Mouse (Mus musculus) lung, embryonic 14.5 days (tissue): ENCODE results near the gene Plcb4. TPM values are rescaled to one million over a fixed set of nuclear protein-coding genes. Genes with fewer than 3 reads are reported as not detected.
A peak's percentile ranks its signal among the peaks of the same experiment; 100 is the strongest.

Experiments
- ATAC-seq: fragments of 200-750 bp; cut with Nextera tagmentation; 2 replicates; pipeline ENCODE4 v1.8.0; 2017; ENCODE audit warnings: mild to moderate bottlenecking, moderate TSS enrichment, moderate library complexity; ENCODE audit not compliant: insufficient read depth
- DNase-seq: peaks from one replicate; pipeline ENCODE4 v3.0.0-alpha.2; 2015
- H3K27ac ChIP-seq: fragments of 300-500 bp; sonication (generic); 2 replicates; pipeline ENCODE4 v1.5.1; 2014; ENCODE audit warnings: low read depth, mild to moderate bottlenecking, moderate library complexity
- H3K27me3 ChIP-seq: fragments of 300-500 bp; sonication (generic); 2 replicates; pipeline ENCODE4 v1.6.1; 2014; ENCODE audit warnings: low read length, control low read depth; ENCODE audit not compliant: insufficient read depth
- H3K36me3 ChIP-seq: fragments of 300-500 bp; sonication (generic); 2 replicates; pipeline ENCODE4 v1.6.1; 2014; ENCODE audit warnings: control low read depth; ENCODE audit not compliant: insufficient read depth
- H3K4me1 ChIP-seq: fragments of 300-500 bp; sonication (generic); 2 replicates; pipeline ENCODE4 v1.6.1; 2014; ENCODE audit warnings: antibody characterized with exemption, control low read depth; ENCODE audit not compliant: insufficient read depth
- H3K4me2 ChIP-seq: fragments of 300-500 bp; sonication (generic); 2 replicates; pipeline ENCODE4 v1.6.1; 2014; ENCODE audit warnings: mild to moderate bottlenecking
- H3K4me3 ChIP-seq: fragments of 300-500 bp; sonication (generic); 2 replicates; pipeline ENCODE4 v1.5.1; 2014; ENCODE audit warnings: low read depth, low read length
- H3K9ac ChIP-seq: fragments of 300-500 bp; sonication (generic); 2 replicates; pipeline ENCODE4 v1.6.1; 2014
- H3K9me3 ChIP-seq: fragments of 300-500 bp; sonication (generic); 2 replicates; pipeline ENCODE4 v1.6.1; 2016; ENCODE audit warnings: low read depth, low read length, control low read depth
- CTCF ChIP-seq: IDR thresholded peaks from 2 replicates; pipeline ENCODE4 v1.5.1; 2016; ENCODE audit warnings: antibody characterized with exemption, low read depth
- WGBS: fragments of 180-500 bp; shearing (Covaris S2); extraction: QIAGEN DNeasy Blood & Tissue Kit; methylation state at CpG from one replicate; pipeline ENCODE4 v1.1.7; 2014; 5-methylcytosine and 5-hydroxymethylcytosine counted together
- polyA plus RNA-seq: library from polyadenylated mRNA; unstranded; fragments of >200 nt; fragmentation: Nextera tagmentation; extraction: Ambion mirVana; gene quantifications from 2 replicates; pipeline ENCODE4 v1.2.1, GENCODE M21; 2014

The Plcb4 gene
- polyA plus RNA-seq, 1 experiment from 2014 or later: 20.5 TPM

DNA sequence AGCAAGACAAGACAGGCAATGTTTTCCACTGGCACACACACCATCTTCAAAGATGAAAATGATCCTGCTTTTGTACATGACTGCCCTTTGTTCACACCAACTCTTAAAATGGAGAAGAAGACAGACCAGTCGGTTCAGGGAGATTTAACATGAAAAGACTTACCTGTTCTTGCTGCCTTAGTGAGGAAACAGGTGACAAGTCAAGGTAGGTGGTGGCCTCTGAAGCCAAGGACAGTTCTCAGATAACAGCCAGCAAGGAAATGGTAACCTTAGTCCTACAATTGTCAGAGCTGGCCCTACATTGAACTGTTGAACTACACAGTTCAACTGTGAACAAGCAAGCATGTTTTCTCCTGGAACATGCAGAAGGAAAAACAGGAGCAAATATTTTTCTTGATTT lies 17.8 kb upstream of the Plcb4 start:
- Histone ChIP-seq H3K4me1 (no peaks in the 10 kb centered on the region), H3K4me3 (no peak overlapping the region), H3K9ac (no peak overlapping the region), H3K27me3 (no peaks in the 10 kb centered on the region), H3K4me2 (no peak overlapping the region), H3K9me3 (no peaks in the 10 kb centered on the region), H3K27ac (no peak overlapping the region), H3K36me3 (no peaks in the 10 kb centered on the region)
- WGBS: 79% methylated on average over 1 of the region's 1 CpGs
- ATAC-seq: no peak
- no peak for TF ChIP-seq CTCF
- no peak for DNase-seq

GRCm38 (mm10) chr2:135641636-135642035 lies 17.2 kb upstream of the Plcb4 start:
- TF ChIP-seq CTCF: no peak
- Histone ChIP-seq H3K4me1 (no peaks in the 10 kb centered on the region), H3K4me2 (no peak overlapping the region), H3K36me3 (no peaks in the 10 kb centered on the region), H3K4me3 (no peak overlapping the region), H3K27me3 (no peaks in the 10 kb centered on the region), H3K9ac (no peak overlapping the region), H3K9me3 (no peaks in the 10 kb centered on the region), H3K27ac (no peak overlapping the region)
- DNase-seq (peak; percentile 5), ATAC-seq (no peak)
- WGBS: 74% methylated on average over 2 of the region's 2 CpGs

GRCm38 (mm10) chr2:135646226-135646625 lies 12.6 kb upstream of the Plcb4 start:
- TF ChIP-seq CTCF: no peak
- H3K27ac ChIP-seq: no peak overlapping the region
- H3K4me2 ChIP-seq: no peak overlapping the region
- no peaks in the 10 kb centered on the region for H3K4me1 ChIP-seq
- ATAC-seq (no peak), DNase-seq (no peak)
- WGBS: 79% methylated on average over 3 of the region's 3 CpGs
- no peaks in the 10 kb centered on the region for H3K9me3 ChIP-seq
- H3K9ac ChIP-seq: no peak overlapping the region
- no peaks in the 10 kb centered on the region for H3K36me3 ChIP-seq
- no peaks in the 10 kb centered on the region for H3K27me3 ChIP-seq
- no peak overlapping the region for H3K4me3 ChIP-seq

DNA sequence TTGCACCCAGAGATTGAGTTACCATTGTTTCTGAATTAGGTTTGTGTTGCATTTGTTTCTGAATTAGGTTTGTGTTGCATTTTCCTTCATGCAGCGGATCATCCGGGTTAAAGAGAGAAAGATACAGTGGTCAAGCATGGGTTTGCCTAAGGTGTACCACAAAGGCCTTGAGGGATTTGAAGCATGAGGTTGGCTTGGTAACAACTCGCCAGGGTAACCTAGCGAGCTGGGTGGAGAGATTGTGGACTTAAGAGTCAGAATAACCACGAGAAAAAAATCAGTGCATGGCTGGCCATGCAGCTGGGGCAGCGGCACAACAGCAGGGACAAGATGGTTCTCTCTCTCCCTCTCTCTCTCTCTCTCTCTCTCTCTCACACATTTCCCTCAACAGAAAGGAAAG lies 12.2 kb upstream of the Plcb4 start:
- Histone ChIP-seq H3K27ac (no peak overlapping the region), H3K4me3 (no peak overlapping the region), H3K27me3 (no peaks in the 10 kb centered on the region), H3K4me2 (no peak overlapping the region), H3K9me3 (no peaks in the 10 kb centered on the region), H3K4me1 (no peaks in the 10 kb centered on the region), H3K36me3 (no peaks in the 10 kb centered on the region), H3K9ac (no peak overlapping the region)
- WGBS: 76% methylated on average over 6 of the region's 6 CpGs
- DNase-seq: no peak
- ATAC-seq: no peak
- no peak for TF ChIP-seq CTCF

- Histone ChIP-seq H3K27ac (no peak overlapping the region), H3K4me1 (no peaks in the 10 kb centered on the region), H3K9me3 (no peaks in the 10 kb centered on the region), H3K4me3 (no peak overlapping the region), H3K9ac (no peak overlapping the region), H3K4me2 (no peak overlapping the region), H3K27me3 (no peaks in the 10 kb centered on the region), H3K36me3 (no peaks in the 10 kb centered on the region)
- DNase-seq: no peak
- no peak for ATAC-seq
- WGBS: 78% methylated on average over 4 of the region's 4 CpGs
- no peak for TF ChIP-seq CTCF
Measured at GRCm38 (mm10) chr2:135647985-135648384, 10.8 kb upstream of the Plcb4 start.

GRCm38 (mm10) chr2:135650885-135651284 lies 7.9 kb upstream of the Plcb4 start:
- Histone ChIP-seq H3K4me2 (no peak overlapping the region), H3K27me3 (no peaks in the 10 kb centered on the region), H3K36me3 (no peaks in the 10 kb centered on the region), H3K4me1 (no peaks in the 10 kb centered on the region), H3K4me3 (no peak overlapping the region), H3K9me3 (no peaks in the 10 kb centered on the region), H3K27ac (no peak overlapping the region), H3K9ac (no peak overlapping the region)
- DNase-seq (no peak), ATAC-seq (no peak)
- 76% methylated on average over 3 of the region's 3 CpGs for WGBS
- TF ChIP-seq CTCF: no peak

DNA sequence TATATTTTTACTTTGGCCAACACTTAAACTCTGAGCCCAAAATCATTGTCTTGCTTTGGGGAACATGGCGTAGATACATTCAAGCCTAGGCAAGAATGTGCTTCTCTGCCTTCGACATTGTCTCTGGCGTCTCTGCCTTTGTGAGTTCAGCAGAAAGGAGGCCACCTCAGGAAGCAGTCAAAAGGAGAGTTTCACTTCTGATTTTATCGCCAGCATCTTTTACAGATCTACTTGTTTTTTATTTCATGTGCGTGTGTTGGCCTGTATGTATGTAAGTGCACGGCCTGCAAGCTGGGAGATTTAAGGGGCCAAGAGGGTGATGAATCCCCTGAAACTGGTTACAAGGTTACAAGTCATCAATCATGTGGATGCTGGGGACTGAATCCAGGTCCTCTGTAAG lies 6.8 kb upstream of the Plcb4 start:
- 82% methylated on average over 6 of the region's 6 CpGs for WGBS
- no peaks in the 10 kb centered on the region for H3K36me3 ChIP-seq
- no peak overlapping the region for H3K9ac ChIP-seq
- no peak overlapping the region for H3K4me3 ChIP-seq
- no peak for DNase-seq
- H3K27ac ChIP-seq: no peak overlapping the region
- H3K4me2 ChIP-seq: no peak overlapping the region
- no peaks in the 10 kb centered on the region for H3K27me3 ChIP-seq
- ATAC-seq: no peak
- no peak for TF ChIP-seq CTCF
- H3K9me3 ChIP-seq: no peaks in the 10 kb centered on the region
- H3K4me1 ChIP-seq: no peaks in the 10 kb centered on the region

- WGBS: 67% methylated on average over 4 of the region's 4 CpGs
- Histone ChIP-seq H3K4me3 (no peak overlapping the region), H3K9ac (no peak overlapping the region), H3K4me1 (no peaks in the 10 kb centered on the region), H3K4me2 (no peak overlapping the region), H3K27ac (no peak overlapping the region), H3K27me3 (no peaks in the 10 kb centered on the region), H3K9me3 (no peaks in the 10 kb centered on the region), H3K36me3 (no peaks in the 10 kb centered on the region)
- no peak for TF ChIP-seq CTCF
- DNase-seq (no peak), ATAC-seq (no peak)
Measured at GRCm38 (mm10) chr2:135652451-135652850, 6.4 kb upstream of the Plcb4 start.
